Mouse (Mus musculus) mesoderm, embryonic 11.5 days (tissue): ENCODE results near the gene Grid1.

Source experiments
- DNase-seq: peaks from one replicate; pipeline ENCODE4 v3.0.0-alpha.2; 2012; ENCODE audit warnings: low read depth, low spot score

Grid1 gene

DNA sequence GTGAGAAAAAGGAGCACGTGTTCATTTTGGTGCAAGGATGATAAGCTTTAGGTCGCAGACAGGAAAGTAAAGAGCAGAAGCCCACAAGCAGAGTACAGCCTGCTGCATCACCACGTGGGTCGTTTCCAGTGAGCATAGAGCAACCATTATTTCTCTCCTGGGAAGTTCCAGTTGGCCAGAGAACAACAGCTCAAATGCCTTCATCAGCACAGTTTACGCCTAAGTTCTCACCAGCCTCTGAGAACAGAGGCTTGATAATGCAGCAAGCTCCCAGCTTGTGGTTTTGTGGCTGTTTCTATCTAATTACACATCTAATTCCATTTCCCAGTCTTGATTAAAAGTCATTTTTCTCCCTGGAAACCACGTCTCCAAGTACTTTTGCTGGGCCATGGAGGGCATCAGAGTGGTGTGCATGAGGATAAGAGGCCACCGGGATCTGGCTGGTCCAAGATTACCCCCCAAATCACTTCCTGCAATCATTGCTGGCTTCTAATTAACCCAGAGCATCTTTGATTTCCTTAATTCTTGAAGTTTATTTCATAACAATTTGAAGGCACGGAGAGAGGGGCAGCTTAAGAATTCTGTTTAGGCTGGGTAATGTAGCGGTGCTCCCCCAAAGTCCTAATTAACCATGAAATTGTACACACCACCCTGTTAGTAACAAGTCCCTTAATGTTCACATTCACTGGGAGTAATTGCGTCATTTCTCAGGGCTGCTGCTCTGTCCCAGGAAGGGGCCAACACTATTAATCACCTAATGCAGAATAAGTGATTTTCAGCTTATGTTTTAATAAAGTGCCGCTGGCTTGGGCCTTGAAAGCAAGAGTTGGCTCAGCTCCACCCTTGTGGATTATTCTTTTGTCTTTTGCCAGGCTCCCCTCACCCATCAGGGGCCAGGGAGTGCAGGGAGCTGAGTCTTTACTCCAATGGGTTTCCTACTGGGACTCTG lies 292.7 kb downstream of the Grid1 start:
- DNase-seq = no peak

DNA sequence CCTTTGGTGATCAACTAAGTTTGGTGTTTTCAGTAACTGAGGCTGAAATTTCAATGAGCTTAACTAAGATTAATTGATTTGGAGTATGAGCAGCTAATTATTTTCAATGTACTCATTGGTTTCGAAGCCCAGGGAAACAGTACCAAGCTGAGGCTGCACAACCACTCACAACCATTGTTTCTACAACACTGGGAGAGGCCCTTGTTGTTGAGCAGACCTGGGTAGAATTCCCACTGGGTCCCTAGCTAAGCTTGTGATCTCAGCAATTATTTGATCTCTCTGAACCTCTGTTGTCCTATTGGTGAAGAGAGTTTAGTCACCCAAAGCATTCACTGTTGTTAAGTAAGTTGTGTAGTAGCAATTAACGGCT lies 293.4 kb downstream of the Grid1 start:
- DNase-seq = no peak

DNA sequence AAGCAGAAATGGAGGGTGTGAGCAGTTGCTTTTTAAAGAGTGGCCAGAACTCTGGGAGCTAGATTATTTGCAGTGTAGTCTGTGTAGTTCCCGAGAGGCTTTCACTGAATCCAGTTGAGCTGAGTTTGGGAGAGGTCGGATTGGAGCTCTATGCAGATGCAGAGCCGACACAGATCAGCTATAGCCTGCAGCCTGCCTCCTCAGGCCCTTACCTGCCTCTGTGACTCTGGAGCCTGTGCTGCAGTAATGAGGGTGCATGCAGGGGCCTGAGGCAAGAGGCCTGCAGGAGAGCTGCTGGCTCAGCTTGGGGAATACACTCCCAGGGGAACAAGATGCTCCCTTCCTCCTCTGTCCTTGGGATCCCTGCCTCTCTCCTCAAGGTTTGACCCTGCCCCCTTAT lies 296.0 kb downstream of the Grid1 start:
- no peak for DNase-seq

DNA sequence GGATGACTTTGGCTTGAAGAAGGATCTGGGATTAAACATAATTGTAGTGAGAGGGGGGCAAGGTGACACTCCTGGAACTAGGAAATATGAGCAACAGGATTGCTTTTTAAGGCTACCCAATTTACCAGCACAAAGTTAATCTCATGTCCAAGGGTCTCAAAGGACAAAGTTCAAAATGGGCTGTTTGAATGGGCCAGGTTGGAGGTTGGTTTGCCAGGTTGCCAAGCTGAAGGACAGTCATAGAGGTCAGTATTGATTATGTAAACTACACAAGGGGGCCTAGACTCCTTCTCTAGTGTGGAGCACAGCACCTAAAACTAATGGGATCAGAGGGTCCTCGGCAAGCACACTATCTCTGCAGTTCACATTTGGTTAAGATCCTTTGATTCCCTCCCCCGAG lies 300.2 kb downstream of the Grid1 start:
- DNase-seq = no peak

DNA sequence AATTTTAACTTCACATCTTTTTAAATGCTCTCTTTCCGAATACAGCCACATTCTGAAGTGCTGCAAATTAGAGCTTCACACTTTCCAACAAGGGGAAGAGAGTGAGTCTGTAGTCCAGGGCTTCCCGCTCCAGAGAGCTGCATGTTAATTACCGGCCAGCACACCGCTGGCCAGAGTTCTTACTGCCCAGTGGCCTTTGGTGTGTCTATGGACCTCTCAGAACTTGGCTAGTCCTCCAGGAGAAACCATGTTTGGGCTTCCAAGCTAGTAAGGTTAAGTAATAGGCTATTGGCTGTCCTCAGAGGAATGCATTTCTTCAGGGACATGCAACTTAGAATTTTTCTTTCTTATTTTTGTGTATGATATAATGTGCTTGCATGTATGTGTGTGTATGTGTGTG lies 301.0 kb downstream of the Grid1 start:
- DNase-seq = no peak

DNA sequence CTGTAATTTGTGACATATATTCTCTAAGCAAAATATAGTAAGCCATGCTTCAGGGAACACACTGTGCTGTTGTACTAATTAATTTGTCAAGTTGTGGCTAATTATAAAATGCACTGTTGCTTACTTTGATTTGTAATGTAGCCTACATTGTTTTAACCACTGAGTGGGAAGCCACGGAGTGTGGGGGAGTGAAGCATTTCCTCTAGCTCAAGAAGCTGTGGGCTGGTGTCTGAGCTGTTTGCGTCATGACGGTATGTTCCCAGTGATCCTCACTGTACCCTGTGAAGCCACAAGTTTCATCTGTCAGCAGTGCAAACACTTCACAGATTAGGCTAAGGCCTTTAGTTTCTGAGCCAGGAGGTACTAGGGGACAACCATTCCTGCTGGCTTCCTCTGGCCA lies 302.2 kb downstream of the Grid1 start:
- no peak for DNase-seq

DNA sequence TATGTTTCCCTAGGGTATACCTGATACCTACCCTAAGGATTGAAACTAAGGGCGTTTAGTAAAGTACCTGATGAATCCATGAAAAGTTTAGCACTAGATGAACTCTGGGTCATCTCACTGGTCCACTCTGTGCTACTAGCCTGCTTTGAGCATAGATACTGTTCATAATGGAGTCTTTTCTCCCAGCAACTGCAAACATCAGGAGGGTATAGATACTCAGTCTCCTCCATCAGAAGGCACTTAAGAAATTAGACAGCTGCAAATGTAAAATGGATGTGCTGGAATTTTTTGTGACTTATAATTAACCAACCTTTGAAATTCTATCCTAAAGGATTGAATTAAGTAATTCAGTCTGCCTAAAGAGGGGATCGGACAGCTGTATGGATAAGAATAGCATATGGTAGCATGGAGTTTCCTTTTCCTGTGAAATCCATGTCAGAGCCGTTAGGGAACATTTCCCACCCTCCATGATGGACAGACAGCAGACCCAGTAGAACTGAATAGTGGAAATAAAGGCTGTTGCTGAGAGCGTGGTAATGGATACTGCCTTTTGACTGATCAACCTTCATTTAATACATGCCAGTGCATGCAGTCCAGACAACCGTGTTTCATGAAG lies 303.5 kb downstream of the Grid1 start:
- DNase-seq = no peak

GRCm38 (mm10) chr14:35127616-35128015 lies 307.7 kb downstream of the Grid1 start:
- DNase-seq = no peak

DNA sequence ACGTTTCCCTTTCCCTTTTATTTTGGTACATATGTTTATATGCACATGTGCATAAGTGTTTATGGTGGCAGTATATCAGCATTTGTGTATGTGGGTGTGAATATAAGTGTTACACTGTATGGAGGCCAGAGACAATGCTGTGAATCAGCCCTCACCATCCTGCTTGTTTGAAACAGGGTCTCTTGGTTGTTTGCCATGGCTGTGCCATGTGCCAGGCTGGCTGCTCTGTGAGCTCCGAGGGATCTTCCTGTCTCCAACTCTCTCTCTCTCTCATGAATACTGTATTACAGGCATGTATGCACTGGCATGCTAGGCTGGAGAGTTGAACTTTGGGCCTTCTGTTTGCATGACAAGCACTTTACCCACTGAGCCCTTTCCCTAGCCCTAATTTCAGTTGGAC lies 315.1 kb downstream of the Grid1 start:
- DNase-seq = no peak

DNA sequence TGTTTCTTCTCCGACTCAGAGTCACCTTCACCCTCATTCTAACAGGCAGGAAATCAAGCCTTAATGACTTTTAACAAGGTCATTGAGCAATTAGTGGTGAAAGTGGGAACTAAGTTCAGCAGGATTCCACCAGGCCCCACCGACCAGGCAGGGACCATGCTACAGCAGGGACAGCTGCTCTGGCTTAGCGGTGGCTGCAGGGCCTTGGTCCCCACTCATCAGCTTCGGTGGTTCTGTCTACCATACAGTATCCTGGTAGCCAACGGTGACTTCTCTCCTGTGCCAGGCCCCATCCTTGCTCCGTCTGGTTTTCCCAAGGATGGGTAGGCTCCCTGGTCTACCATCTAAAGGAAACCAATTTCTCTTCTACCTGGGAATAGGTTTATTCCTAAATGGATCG lies 318.2 kb downstream of the Grid1 start:
- no peak for DNase-seq

GRCm38 (mm10) chr14:35139824-35140223 lies 319.9 kb downstream of the Grid1 start:
- DNase-seq = no peak

- DNase-seq = no peak
These were observed 332.5 kb downstream of the Grid1 start for GRCm38 (mm10) chr14:35152450-35152849.

GRCm38 (mm10) chr14:35153701-35154277 lies 333.9 kb downstream of the Grid1 start:
- no peak for DNase-seq

GRCm38 (mm10) chr14:35154364-35154763 lies 334.5 kb downstream of the Grid1 start:
- no peak for DNase-seq

DNA sequence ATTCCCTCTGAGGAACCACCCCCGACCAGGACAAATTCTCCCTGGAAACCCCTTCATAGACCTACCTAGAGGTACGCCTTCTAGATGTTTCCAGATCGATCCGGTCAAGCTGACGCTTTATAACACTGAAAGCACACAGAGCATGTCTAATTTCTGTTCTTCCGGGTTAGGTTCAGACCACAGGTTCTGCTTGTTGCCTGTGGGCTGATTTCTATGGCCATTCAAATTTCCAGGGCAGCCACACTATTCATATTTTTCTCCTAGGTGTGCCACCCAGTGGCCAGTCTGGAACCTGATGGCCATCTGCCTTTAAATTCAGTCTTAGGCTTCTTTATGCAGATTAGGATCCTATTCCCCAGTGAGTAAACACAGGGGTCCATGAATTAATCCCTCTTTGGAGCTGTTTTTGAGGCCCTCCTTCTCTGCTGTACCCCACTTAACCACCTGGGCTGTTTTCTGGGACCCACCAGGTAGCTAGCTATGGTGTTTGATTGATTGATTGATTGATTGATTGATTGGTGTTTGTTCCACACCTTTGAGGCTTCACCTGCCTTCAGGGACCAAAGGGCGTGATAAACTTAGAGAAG lies 337.3 kb downstream of the Grid1 start:
- no peak for DNase-seq

DNA sequence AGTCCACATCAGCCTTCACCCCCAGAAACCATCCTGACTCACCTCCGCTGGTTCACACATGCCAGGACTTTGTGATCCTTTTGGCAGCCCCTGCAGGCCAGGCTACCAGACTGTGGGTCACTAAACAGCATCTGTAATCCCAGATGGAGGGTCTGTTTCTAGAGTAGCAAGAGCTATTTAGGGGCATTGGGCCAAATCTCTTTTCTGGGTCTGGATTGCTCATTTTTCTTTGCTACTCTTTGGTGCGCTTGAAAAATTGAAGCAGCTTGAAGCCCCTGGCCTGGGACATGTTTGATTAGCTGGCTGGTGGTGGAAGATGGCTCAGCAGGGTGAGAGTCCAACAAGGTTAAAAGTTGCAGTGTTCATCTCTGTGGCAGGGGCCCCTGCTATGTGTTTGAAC lies 339.4 kb downstream of the Grid1 start:
- no peak for DNase-seq

- no peak for DNase-seq
These were observed 347.5 kb downstream of the Grid1 start for GRCm38 (mm10) chr14:35167451-35167850.

- DNase-seq = no peak
These were observed 354.0 kb downstream of the Grid1 start for GRCm38 (mm10) chr14:35173861-35174260.

- DNase-seq = no peak
These were observed 356.1 kb downstream of the Grid1 start for GRCm38 (mm10) chr14:35176021-35176420.

- no peak for DNase-seq
These were observed 359.2 kb downstream of the Grid1 start for GRCm38 (mm10) chr14:35179076-35179475.

DNA sequence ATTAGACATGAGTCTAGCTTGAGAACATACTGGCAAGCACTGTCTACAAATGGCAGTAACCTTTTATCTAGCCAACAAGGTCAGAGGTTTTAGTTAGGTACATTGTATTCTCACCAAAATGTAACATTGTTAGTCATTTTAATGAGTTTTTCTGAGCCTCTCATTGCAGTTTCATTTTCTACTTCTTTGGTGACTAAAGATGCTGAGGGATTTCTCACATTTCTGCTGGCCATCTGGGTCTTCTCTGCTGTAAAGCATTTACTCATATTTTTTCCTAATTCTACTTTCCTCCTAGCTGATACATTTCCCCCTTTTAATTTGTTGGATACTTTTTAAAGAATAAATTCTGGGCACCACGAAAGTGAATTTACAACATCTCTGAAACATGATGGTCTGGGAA lies 365.5 kb downstream of the Grid1 start:
- no peak for DNase-seq

GRCm38 (mm10) chr14:35192256-35192655 lies 372.3 kb downstream of the Grid1 start:
- DNase-seq = no peak
